Mouse (Mus musculus): Measurements from ENCODE around the gene Fgf4. TPM values are rescaled to one million over a fixed set of nuclear protein-coding genes. Genes with fewer than 3 reads are reported as not detected.

Fgf4 gene
- polyA plus RNA-seq, 1 experiment, result not detected

GRCm38 (mm10) chr7:144857158-144857557 lies 10.0 kb downstream of the Fgf4 start:
- Histone ChIP-seq H3K27me3 (ENCODE audit: control insufficient read depth, insufficient read depth, low read length) (peaks cover 12% of the 10 kb centered on the region), H3K36me3 (ENCODE audit: control insufficient read depth, insufficient read depth, low read length) (no peaks in the 10 kb centered on the region), H3K4me1 (ENCODE audit: control insufficient read depth, insufficient read depth, insufficient read length) (no peaks in the 10 kb centered on the region), H3K27ac (ENCODE audit: insufficient read depth, low read length) (no peak overlapping the region), H3K4me3 (ENCODE audit: extremely low read depth, insufficient read depth, insufficient read length) (no peak overlapping the region)
- DNase-seq (ENCODE audit: low read depth in 1 of 2, low spot score in 2 of 2), result no peak
- 51% methylated on average over 7 of the region's 7 CpGs for WGBS
- TF ChIP-seq POLR2A (IDR thresholded peaks at IDR 0.05; ENCODE audit: low read depth, low read length) (no peak), CTCF (IDR thresholded peaks at IDR 0.05; ENCODE audit: extremely low read depth, insufficient read depth, insufficient read length, insufficient replicate concordance) (no peak)

GRCm38 (mm10) chr7:144857826-144858342 lies 10.7 kb downstream of the Fgf4 start:
- Histone ChIP-seq H3K36me3 (ENCODE audit: control insufficient read depth, insufficient read depth, low read length) (no peaks in the 10 kb centered on the region), H3K4me3 (ENCODE audit: extremely low read depth, insufficient read depth, insufficient read length) (no peak overlapping the region), H3K4me1 (ENCODE audit: control insufficient read depth, insufficient read depth, insufficient read length) (no peaks in the 10 kb centered on the region), H3K27me3 (ENCODE audit: control insufficient read depth, insufficient read depth, low read length) (peaks cover 14% of the 10 kb centered on the region), H3K27ac (ENCODE audit: insufficient read depth, low read length) (no peak overlapping the region)
- 82% methylated on average over 3 of the region's 3 CpGs for WGBS
- no peak for DNase-seq (ENCODE audit: low read depth in 1 of 2, low spot score in 2 of 2)
- TF ChIP-seq CTCF (IDR thresholded peaks at IDR 0.05; ENCODE audit: extremely low read depth, insufficient read depth, insufficient read length, insufficient replicate concordance) (no peak), POLR2A (IDR thresholded peaks at IDR 0.05; ENCODE audit: low read depth, low read length) (no peak)

- H3K27me3 ChIP-seq (ENCODE audit: control insufficient read depth, insufficient read depth, low read length), result peaks cover 17% of the 10 kb centered on the region
- H3K27ac ChIP-seq (ENCODE audit: insufficient read depth, low read length), result no peak overlapping the region
- H3K4me3 ChIP-seq (ENCODE audit: extremely low read depth, insufficient read depth, insufficient read length), result no peak overlapping the region
- TF ChIP-seq POLR2A (IDR thresholded peaks at IDR 0.05; ENCODE audit: low read depth, low read length) (no peak), CTCF (IDR thresholded peaks at IDR 0.05; ENCODE audit: extremely low read depth, insufficient read depth, insufficient read length, insufficient replicate concordance) (no peak)
- no peak for DNase-seq (ENCODE audit: low read depth in 1 of 2, low spot score in 2 of 2)
- H3K4me1 ChIP-seq (ENCODE audit: control insufficient read depth, insufficient read depth, insufficient read length), result no peaks in the 10 kb centered on the region
- no peaks in the 10 kb centered on the region for H3K36me3 ChIP-seq (ENCODE audit: control insufficient read depth, insufficient read depth, low read length)
- 88% methylated on average over 1 of the region's 1 CpGs for WGBS
These were observed 11.5 kb downstream of the Fgf4 start for GRCm38 (mm10) chr7:144858702-144859101.

- Histone ChIP-seq H3K36me3 (ENCODE audit: control insufficient read depth, insufficient read depth, low read length) (no peaks in the 10 kb centered on the region), H3K27ac (ENCODE audit: insufficient read depth, low read length) (no peak overlapping the region), H3K4me3 (ENCODE audit: extremely low read depth, insufficient read depth, insufficient read length) (no peak overlapping the region), H3K4me1 (ENCODE audit: control insufficient read depth, insufficient read depth, insufficient read length) (no peaks in the 10 kb centered on the region), H3K27me3 (ENCODE audit: control insufficient read depth, insufficient read depth, low read length) (peaks cover 17% of the 10 kb centered on the region)
- DNase-seq (ENCODE audit: low read depth in 1 of 2, low spot score in 2 of 2), result no peak
- TF ChIP-seq POLR2A (IDR thresholded peaks at IDR 0.05; ENCODE audit: low read depth, low read length), result no peak
- TF ChIP-seq CTCF (IDR thresholded peaks at IDR 0.05; ENCODE audit: extremely low read depth, insufficient read depth, insufficient read length, insufficient replicate concordance), result no peak
- WGBS, result 7% methylated on average over 70 of the region's 72 CpGs
These were observed 14.0 kb downstream of the Fgf4 start for GRCm38 (mm10) chr7:144861056-144861768.

- 8% methylated on average over 28 of the region's 28 CpGs for WGBS
- Histone ChIP-seq H3K27ac (ENCODE audit: insufficient read depth, low read length) (no peak overlapping the region), H3K4me1 (ENCODE audit: control insufficient read depth, insufficient read depth, insufficient read length) (no peaks in the 10 kb centered on the region), H3K4me3 (ENCODE audit: extremely low read depth, insufficient read depth, insufficient read length) (no peak overlapping the region), H3K36me3 (ENCODE audit: control insufficient read depth, insufficient read depth, low read length) (no peaks in the 10 kb centered on the region), H3K27me3 (ENCODE audit: control insufficient read depth, insufficient read depth, low read length) (peaks cover 17% of the 10 kb centered on the region)
- DNase-seq (ENCODE audit: low read depth in 1 of 2, low spot score in 2 of 2), result no peak
- no peak for TF ChIP-seq POLR2A (IDR thresholded peaks at IDR 0.05; ENCODE audit: low read depth, low read length)
- TF ChIP-seq CTCF (IDR thresholded peaks at IDR 0.05; ENCODE audit: extremely low read depth, insufficient read depth, insufficient read length, insufficient replicate concordance), result no peak
These were observed 14.6 kb downstream of the Fgf4 start for GRCm38 (mm10) chr7:144861769-144862070.

- no peaks in the 10 kb centered on the region for H3K4me1 ChIP-seq (ENCODE audit: control insufficient read depth, insufficient read depth, insufficient read length)
- no peaks in the 10 kb centered on the region for H3K36me3 ChIP-seq (ENCODE audit: control insufficient read depth, insufficient read depth, low read length)
- peaks cover 17% of the 10 kb centered on the region for H3K27me3 ChIP-seq (ENCODE audit: control insufficient read depth, insufficient read depth, low read length)
- TF ChIP-seq POLR2A (IDR thresholded peaks at IDR 0.05; ENCODE audit: low read depth, low read length), result no peak
- no peak for TF ChIP-seq CTCF (IDR thresholded peaks at IDR 0.05; ENCODE audit: extremely low read depth, insufficient read depth, insufficient read length, insufficient replicate concordance)
- 5% methylated on average over 15 of the region's 15 CpGs for WGBS
- DNase-seq (ENCODE audit: low read depth in 1 of 2, low spot score in 2 of 2), result no peak
- H3K4me3 ChIP-seq (ENCODE audit: extremely low read depth, insufficient read depth, insufficient read length), result no peak overlapping the region
- no peak overlapping the region for H3K27ac ChIP-seq (ENCODE audit: insufficient read depth, low read length)
These were observed 15.0 kb downstream of the Fgf4 start for GRCm38 (mm10) chr7:144862126-144862525.

- WGBS, result 1% methylated on average over 18 of the region's 18 CpGs
- peaks cover 17% of the 10 kb centered on the region for H3K27me3 ChIP-seq (ENCODE audit: control insufficient read depth, insufficient read depth, low read length)
- no peak for DNase-seq (ENCODE audit: low read depth in 1 of 2, low spot score in 2 of 2)
- H3K4me3 ChIP-seq (ENCODE audit: extremely low read depth, insufficient read depth, insufficient read length), result no peak overlapping the region
- H3K4me1 ChIP-seq (ENCODE audit: control insufficient read depth, insufficient read depth, insufficient read length), result no peaks in the 10 kb centered on the region
- TF ChIP-seq CTCF (IDR thresholded peaks at IDR 0.05; ENCODE audit: extremely low read depth, insufficient read depth, insufficient read length, insufficient replicate concordance) (no peak), POLR2A (IDR thresholded peaks at IDR 0.05; ENCODE audit: low read depth, low read length) (no peak)
- no peaks in the 10 kb centered on the region for H3K36me3 ChIP-seq (ENCODE audit: control insufficient read depth, insufficient read depth, low read length)
- H3K27ac ChIP-seq (ENCODE audit: insufficient read depth, low read length), result no peak overlapping the region
These were observed 15.5 kb downstream of the Fgf4 start for GRCm38 (mm10) chr7:144862712-144863111.

All from spleen, adult 2 months (tissue).